Mouse (Mus musculus): ENCODE data around the gene Lrrc4b.

The Lrrc4b gene

DNA sequence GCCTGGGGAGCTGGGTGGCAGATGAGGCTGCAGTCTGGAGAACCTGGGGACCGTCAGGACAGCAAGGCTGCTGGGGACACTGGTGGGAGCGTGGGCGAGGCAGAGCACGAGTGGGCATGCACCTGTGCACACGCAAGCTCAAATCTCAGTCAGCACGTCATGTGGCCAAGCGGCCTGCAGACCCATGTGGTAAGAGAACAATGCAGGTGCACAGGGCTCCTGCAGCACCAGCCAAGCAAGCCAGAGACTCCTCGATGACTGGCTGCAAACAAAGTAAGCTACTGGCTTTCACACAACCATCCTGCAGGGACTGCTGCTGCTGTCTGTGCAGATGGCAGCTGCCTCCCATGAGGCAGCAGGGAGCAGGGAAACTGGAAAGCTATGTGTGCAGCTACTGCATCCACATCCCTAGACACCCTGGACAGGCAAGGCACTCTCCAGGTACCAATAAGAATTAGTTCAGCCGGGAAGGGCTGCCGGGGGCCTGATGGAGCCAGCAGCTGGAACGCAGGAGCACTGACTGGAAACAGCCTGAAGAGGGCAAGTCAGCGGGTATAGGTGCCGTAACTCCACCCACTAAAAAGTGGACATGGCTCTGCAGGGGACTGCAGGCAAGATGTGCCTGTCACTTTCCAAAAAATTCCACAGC is 58.2 kb downstream of the Lrrc4b start:
- DNase-seq (ENCODE audit: low spot score): no peak

DNA sequence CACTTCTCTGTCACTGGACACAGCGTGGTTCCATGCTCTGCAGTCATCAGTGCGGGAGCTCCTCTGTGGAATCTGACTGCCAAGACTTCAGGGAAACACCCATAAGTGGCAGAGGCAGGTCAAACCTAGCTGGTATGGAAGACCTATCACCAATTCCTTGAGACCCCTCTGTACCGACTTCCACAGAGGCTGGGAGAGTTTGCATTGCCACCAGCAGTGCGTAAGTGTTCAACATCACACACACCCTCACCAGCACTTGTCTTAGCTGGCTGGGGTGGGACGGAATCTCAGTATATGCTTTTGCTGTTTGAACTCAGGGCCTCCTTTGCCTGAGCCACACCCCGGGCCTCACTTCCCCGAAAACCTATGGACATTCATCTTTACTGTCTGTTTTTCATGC is 59.1 kb downstream of the Lrrc4b start:
- no peak for DNase-seq (ENCODE audit: low spot score)

DNA sequence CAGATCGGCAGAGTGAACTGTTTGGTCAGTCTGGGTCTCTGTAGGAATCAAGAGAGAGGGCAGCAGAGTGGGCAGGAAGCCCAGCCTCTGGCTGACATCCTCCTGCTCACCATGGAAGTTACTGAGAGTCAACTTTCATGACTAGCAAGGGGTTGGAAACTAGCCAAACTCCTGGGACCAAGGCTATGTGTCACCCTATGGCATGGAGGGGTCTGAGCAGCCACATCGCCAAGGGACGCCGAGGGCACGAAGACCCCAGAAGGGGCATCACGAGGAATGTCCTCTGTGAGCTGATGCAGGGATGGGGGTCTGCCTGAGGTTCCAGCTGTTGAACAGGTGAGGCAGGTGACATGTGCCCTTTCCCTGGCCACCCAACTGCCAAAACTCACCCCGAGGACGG is 59.7 kb downstream of the Lrrc4b start:
- DNase-seq (ENCODE audit: low spot score): no peak

DNA sequence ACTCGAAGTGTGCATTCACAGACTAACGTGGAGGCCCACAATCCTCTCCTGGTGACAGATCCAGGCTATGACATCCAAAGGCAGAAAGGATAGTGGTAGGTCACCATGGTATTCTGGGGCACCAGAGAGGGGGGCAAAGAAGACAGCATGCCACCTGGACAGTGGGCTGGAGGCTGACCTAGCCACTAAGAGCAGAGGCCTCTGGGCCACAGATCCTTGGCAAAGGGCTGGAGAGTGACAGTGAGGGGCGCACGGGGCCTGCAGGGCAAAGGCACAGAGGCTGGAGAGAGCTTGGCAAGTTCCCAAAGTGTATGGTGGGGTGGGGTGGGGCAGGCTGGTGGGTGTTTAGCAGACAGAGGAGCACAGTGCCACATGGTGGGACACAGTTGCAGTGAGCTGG is 61.5 kb downstream of the Lrrc4b start:
- no peak for DNase-seq (ENCODE audit: low spot score)

DNA sequence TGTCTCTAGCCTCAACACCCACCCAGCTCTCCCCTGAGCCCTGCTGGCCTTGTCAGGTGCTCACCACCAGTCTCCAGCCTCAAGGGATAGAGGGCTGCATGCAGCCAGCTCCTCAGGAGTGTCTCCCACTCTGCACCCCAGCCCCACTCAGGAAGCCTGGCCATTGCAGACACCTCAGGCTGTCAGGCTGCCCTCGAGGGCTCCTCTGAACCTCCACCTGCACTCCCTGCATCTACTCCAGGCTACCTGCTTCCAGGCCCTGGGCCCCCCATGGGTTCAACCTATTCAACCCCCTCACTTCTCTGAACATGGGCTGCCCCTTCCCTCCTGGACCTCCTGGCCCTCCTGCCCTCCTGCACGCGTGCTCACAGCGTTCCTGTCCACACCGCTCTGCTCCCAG is 62.6 kb downstream of the Lrrc4b start:
- no peak for DNase-seq (ENCODE audit: low spot score)

DNA sequence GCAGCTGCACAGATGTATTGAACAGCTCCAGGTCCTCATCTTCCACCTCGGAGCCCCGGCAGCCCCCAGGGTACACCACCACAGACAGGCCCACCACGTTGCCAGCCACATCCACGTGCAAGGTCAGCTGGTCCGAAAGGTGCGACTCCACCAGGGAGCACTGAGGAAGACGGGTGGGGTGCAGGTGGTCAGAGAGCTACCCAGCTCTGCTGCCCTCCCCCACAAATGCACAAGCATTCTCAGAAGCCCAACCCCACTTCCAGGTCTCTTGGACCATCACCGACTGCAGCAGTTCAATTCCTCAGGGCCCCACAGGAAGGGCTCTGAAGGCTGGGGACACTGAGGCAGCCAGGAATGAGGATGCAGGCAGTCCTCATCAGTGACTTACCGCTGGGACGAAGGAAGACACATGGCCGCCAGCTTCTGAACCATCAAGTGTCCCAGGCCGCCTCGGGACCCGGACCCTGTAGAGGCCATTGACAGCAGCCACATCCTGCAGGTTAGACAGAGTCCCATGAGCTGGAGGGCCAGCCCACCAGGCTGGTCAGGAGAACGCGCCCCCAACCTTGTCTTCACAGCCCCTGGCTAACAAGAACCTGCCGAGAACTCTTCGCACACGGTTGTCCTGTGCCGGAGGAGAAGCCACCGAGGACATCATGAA is 63.5 kb downstream of the Lrrc4b start:
- no peak for DNase-seq (ENCODE audit: low spot score)

DNA sequence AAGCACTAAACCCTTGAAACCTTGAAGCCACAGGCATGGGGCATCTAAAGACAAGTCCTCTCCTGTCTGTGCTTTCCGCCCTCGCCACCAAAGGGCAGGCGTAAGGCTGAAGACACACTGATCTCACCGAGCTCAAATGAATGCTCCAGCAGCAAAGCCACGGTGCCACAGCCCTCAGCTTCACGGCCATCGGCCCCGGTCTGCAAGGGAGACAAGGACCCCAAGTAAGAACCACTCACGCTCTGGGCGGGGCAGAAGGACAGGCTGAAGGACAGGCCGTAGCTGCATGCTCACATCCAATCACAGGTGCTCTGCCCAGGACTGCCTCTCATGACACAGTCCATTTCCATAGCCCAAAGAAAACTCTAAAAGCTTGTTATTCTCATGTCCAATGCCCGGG is 65.9 kb downstream of the Lrrc4b start:
- no peak for DNase-seq (ENCODE audit: low spot score)

DNA sequence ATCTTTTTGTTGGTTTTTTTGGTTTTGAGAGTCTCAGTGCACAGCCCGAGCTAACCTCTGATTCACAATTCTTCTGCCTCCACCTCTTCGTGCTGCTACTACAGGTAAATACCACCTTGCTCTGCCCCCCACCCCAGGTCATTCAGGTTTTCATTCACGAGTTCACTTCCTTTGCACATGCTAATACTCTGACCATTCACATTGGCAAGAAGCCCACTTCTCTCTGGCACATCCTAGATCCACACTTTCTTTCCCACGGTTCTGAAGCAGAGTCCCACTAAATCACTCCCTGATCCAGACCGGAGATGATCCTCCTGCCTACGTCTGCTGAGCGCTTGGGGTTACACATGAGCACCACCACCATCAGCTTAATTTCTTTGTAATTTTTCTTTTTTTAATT is 66.3 kb downstream of the Lrrc4b start:
- no peak for DNase-seq (ENCODE audit: low spot score)

DNA sequence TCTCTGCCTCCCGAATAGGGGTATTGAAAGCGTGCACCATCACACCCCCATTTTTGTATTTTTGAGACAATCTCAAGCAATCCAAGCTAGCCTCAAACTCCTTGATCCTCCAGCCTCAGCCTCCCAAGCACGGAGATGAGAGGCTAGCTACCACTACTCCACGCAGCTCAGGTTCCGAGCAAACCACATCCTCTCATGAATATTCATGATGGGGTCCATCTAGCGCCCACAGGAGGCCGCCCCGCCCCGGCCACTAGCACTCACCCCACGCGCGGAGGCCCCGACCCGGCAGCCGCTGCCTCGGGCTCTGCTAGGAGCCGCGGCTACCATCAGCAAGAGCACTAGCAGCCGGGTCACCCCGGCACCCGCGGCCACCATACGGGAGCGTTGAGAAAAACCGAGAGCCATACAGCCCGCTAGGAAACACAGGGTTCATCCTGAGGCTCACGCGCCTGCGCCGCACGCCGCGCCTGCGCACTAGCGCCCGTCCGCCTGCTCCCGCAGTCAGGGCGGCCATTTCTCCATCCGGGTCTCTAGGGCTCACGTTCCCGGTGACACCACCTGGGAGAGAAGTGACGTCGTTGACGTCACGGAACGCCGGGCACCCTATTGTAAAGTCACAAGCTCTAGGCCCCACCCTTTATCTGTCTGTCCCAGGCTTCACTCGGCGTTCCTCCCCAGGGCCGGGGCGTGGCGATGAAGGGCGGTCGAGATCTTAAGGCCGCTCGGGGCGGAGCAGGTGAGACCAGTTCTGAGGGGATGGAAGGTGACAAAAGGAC is 67.4 kb downstream of the Lrrc4b start, which contains the start of the genes Emc10 and Fam71e1:
Emc10 (minus strand) TSS at position 538 of the 779 bp plus-strand sequence.
Fam71e1 (plus strand) TSS at position 590 of the 779 bp plus-strand sequence.
- peak; percentile 99 for DNase-seq (ENCODE audit: low spot score)

DNA sequence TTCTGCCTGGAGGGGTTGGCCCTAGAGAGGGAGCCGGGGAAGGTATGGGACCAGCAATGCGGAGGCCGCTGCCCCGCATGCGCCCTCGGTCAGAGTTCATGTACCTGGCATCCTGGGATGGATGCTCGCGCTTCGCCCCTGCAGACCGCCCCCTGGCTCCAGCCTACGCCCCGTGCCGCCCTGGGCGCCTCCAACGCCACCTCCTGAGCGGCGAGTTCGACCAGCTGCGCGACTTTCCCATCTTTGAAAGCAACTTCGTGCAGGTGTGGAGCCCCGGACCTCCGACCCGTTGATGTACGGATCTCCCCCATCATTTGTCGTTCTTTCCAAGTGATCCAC is 67.9 kb downstream of the Lrrc4b start:
- DNase-seq (ENCODE audit: low spot score): no peak

DNA sequence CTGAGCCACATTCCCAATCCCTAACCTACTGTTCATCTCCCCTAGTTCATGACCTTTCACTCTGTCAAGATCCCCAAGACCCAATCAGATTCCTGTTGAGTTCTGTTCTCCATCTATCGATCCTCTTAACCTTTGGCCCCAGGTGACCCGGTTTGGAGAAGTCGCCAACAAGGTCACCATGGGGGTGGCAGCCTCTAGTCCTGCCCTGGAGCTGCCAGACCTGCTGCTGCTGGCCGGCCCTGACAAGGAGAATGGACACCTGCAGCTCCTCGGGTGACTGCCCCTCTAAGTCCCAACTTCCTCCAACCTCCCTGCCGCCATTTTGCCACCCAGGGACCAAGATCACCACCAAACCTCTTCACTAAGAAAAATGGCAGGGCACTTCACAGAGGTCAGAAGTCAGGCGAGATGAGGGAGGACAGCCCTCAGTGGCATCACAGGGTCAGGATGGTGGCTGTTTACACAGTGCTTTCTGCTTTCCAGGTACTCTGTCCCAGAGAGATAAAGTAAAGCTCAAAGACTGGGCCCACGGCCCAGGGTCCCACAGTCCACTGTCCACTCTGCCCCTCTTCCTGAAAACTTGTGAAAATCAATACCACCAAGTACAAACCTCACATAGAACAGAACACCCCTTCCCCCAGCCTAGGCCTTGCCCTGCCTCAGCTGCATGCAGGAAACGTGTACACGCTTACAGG is 68.7 kb downstream of the Lrrc4b start:
- no peak for DNase-seq (ENCODE audit: low spot score)

DNA sequence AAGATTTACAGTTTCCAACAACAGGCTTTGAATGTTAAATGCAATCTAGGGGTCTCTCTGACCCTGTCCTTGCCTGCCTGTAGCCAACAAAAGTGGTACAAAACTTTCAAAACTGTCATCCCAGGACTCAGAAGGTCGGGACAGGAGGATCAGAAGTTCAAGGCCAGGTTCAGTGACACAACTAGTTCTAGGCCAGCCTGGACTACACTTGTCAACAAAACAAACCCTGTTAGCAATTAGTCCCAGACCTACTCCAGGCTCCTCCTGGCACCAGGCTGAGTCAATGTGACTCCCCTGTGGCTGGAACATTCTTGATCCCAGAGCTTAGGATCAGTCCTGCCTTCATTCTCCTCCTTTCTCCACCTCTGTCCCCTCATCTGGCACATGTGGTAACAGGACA is 70.1 kb downstream of the Lrrc4b start:
- DNase-seq (ENCODE audit: low spot score): no peak

DNA sequence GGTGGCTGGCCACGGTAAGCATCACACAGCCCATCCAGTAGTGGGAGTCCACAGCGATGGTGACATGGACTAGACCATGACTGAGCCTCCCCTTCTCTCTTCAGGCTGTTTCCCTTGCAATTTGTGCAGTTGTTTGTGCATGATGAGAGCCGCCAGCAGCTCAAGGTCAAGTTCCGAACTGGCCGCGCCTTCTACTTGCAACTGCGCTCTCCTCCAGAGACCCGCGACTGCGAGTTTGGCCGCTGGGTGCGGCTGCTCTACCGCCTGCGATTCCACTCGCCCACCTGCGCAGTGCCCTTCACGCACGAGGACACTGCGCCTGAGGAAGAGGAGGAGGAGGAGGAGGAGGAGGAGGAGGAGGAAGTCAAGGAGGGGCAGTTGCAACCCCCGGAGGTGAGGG is 71.2 kb downstream of the Lrrc4b start:
- no peak for DNase-seq (ENCODE audit: low spot score)

DNA sequence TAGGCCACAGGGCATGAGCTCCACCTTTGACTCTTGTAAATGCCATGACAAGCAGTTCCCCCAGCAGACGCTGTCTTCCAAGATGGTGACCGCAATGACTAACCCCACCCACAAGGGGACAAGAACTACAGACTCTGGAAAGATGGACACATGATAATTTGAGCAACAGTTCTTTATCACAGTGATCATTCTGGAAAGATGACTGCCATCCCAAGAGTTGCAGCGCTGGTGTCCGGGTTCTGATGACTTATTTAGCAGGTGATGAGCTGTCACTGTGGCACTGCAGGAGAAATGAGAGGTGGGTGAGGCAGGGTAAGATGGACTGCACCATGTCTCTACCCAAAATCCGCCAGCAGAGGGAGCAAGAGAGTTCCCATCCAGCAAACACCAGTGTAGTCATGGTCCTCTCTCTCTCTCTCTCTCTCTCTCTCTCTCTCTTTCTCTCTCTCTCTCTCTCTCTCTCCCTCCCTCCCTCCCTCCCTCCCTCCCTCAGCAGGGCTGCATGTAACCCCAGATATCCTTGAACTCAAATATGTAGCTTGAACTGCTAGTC is 72.8 kb downstream of the Lrrc4b start:
- peak; percentile 87 for DNase-seq (ENCODE audit: low spot score)

DNA sequence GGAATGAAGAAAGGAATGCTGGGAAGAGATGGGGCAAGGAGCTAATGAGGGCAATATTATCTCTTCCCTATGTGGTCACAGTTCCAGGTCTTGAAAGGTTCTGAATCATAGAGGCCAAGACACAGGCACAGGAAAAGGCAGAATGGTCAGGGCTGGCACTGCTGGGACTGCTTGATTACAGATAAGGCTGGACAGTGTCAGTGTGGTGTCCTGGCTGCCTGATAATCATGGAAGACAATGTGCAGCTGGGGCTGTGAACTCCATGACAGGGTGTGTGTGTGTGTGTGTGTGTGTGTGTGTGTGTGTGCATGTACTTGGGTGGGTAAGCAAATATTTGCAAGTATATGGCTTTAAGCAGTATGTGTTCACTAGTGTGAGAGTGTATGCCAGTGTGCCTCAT is 78.7 kb downstream of the Lrrc4b start:
- no peak for DNase-seq (ENCODE audit: low spot score)

Data from retina, embryonic 14.5 days (tissue).